Mouse (Mus musculus) liver, embryonic 16.5 days (tissue): ENCODE measurements around the gene Ikbke. TPM values are rescaled to one million over a fixed set of nuclear protein-coding genes. Genes with fewer than 3 reads are reported as not detected.

Source experiments
- polyA plus RNA-seq: library from polyadenylated mRNA; unstranded; fragments of >200 nt; fragmentation: Nextera tagmentation; extraction: Ambion mirVana; gene quantifications from 2 replicates; pipeline ENCODE4 v1.2.1, GENCODE M21; 2015

The Ikbke gene
- polyA plus RNA-seq, 1 experiment from 2014 or later, result 10.2 TPM

Other genes starting within 250 kb of the Ikbke start
- gene Mapkapk2, start 181.8 kb downstream of the Ikbke start, polyA plus RNA-seq, result 6.4 and 10.8 TPM in 2 replicates
- gene Dyrk3, start 141.3 kb downstream of the Ikbke start, polyA plus RNA-seq, result 16.3 and 17.3 TPM in 2 replicates
- gene Eif2d, start 126.4 kb downstream of the Ikbke start, polyA plus RNA-seq, result 26.8 and 27.1 TPM in 2 replicates
- 6.3 and 6.8 TPM in 2 replicates for gene Rassf5, start 34.3 kb downstream of the Ikbke start, polyA plus RNA-seq
- gene Srgap2, start 247.7 kb upstream of the Ikbke start, polyA plus RNA-seq, result 3.7 and 5.3 TPM in 2 replicates
- 0.97 and 1.3 TPM in 2 replicates for gene Fam72a, start 248.3 kb upstream of the Ikbke start, polyA plus RNA-seq